Mouse (Mus musculus): ENCODE results near the gene Il5ra. TPM values are rescaled to one million over a fixed set of nuclear protein-coding genes. Genes with fewer than 3 reads are reported as not detected.

Gene Il5ra
- polyA plus RNA-seq (2014; fragmentation: Illumina TruSeq; extraction: RNeasy Lipid Tissue Mini Kit (QIAGEN cat#74804); ENCODE audit: low read depth, low replicate concordance): 3.0 TPM

DNA sequence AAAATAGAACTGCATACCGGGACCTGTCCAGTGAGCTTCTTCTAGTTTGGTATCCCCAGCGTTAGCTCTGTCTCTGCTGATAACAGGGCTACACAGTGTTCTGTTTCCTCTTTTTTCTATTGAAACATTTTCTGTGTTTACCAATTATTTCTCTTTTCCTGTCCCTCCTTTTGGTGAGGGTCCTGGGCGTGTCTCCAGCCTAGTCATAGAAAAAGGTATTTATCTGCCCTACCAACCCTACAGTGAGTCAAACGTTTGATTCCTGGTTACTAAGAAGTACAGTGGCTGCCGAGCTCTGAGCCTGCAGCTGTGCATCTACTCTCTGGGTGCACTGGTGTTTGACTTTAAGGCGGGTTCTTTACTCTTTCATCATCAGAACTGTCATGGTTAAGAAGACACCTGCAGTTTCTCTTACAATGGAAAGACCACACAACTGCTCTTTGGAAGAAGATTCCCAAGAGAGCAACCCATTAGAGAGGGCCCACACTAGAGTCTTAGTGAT lies at the start of gene Il5ra:
Il5ra (minus strand) TSS at position 151 of the 502 bp plus-strand sequence.

DNA sequence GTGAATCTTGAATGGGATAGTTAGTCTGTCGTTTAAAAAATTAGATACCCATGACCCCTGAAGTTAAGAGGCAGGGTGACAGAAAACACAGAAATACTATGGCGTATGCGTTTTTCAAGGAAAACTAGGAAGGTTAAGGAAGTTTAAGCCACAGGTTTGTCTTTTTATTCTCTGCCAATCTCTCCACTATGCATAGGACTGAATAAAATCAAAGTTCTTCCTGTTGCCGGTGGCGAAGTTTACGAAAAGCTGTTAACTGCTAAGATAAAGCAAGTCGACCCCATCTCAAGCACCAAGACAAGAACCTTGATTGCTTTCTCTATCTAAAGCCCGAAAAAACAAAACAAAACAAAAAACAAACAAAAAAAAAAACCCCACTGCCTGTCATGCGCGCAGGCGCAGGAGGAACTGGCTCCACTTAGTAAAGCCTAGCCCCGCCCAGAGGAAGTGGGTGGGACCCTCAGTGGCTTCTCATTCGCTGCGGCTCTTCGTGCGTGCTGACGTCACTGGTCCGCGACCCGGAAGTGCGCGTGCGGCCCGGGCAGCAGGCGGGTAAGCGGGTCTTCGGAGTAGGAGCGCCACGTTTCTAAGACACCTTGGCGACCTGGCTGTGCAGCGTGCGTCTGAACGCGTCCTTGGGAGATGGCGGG lies 19.9 kb upstream of the Il5ra start, which contains the start of gene Trnt1:
Trnt1 (plus strand) TSS at position 481 of the 650 bp plus-strand sequence.

Other genes starting within 250 kb of the Il5ra start
- gene Trnt1, start 20.1 kb upstream of the Il5ra start, polyA plus RNA-seq (2014; fragmentation: Illumina TruSeq; extraction: RNeasy Lipid Tissue Mini Kit (QIAGEN cat#74804); ENCODE audit: low read depth, low replicate concordance): 89.7 TPM
- 88.6 TPM for gene Crbn, start 51.0 kb upstream of the Il5ra start, polyA plus RNA-seq (2014; fragmentation: Illumina TruSeq; extraction: RNeasy Lipid Tissue Mini Kit (QIAGEN cat#74804); ENCODE audit: low read depth, low replicate concordance)

All from sigmoid colon, adult 10 weeks (tissue).